Mouse (Mus musculus) gastrocnemius, adult 8-10 months (tissue): ENCODE measurements around the gene Tmem30c. TPM values are rescaled to one million over a fixed set of nuclear protein-coding genes. Genes with fewer than 3 reads are reported as not detected.

ENCODE experiments used
- DNase-seq, 2 experiments: peaks; one replicate each; pipeline ENCODE4 v3.0.0; 2022; ENCODE audit warnings: low spot score in 2 of 2
- total RNA-seq, 4 experiments: library from RNA; stranded (reverse); gene quantifications; 2 replicates each; pipeline ENCODE4 v1.2.4; 2022

Gene Tmem30c
- total RNA-seq, 4 experiments from 2014 or later = not detected

DNA sequence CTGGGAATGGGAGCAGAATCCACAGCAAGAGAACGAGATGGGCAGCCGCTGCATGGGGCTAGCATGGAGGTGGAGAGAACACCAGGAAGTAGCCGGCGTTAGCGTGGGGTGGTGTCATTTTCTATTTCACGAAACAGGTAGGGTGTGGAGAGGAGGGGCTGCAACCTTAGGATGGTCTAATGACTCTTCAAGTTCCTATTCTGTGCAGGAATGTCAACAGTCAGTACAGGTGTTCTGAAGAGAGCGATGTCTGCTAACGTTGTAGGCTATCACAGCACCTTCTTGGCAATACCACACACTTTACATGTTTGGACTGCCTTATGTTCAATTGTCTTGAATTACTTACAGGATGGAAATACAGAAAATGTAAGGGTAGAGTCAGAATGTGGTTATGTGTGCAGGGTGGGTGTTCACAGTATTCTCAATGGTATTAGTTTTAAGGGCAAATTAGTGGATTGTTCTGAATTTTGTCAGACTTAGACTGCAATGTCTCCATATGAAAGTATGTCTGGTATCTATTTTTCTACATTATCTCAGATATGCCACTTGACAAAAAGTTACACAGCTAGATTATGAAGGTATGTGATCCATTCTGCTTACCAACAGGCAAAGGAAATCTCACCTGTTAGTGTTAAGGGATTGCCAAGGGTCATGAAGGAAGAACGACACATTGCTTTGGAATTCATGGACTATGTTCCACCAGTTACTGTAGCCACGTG is 2.7 kb upstream of the Tmem30c start:
- no peak for DNase-seq

GRCm38 (mm10) chr16:57292296-57292695 is 369 bp downstream of the Tmem30c start:
- no peak for DNase-seq

GRCm38 (mm10) chr16:57291696-57292095 is 969 bp downstream of the Tmem30c start:
- no peak for DNase-seq

DNA sequence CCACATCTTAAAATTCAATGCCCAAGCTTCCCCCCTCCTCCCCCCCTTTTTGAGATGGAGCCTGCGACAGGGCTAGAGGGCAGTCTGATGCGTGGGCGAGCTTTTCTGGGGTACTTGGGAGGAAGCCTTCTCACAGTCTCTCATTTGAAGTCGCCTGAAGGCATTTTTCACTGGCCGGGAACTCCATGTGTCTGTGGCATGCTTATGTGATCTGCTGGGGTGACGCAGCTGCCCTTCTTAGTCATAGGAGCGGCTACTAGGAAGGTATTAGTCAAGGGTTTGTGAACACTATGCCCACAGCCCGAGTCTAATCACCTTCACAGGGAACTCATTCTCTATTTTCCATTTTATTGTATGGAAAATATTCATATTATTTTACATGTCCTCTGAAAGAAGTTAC is 11.2 kb downstream of the Tmem30c start:
- DNase-seq = no peak

DNA sequence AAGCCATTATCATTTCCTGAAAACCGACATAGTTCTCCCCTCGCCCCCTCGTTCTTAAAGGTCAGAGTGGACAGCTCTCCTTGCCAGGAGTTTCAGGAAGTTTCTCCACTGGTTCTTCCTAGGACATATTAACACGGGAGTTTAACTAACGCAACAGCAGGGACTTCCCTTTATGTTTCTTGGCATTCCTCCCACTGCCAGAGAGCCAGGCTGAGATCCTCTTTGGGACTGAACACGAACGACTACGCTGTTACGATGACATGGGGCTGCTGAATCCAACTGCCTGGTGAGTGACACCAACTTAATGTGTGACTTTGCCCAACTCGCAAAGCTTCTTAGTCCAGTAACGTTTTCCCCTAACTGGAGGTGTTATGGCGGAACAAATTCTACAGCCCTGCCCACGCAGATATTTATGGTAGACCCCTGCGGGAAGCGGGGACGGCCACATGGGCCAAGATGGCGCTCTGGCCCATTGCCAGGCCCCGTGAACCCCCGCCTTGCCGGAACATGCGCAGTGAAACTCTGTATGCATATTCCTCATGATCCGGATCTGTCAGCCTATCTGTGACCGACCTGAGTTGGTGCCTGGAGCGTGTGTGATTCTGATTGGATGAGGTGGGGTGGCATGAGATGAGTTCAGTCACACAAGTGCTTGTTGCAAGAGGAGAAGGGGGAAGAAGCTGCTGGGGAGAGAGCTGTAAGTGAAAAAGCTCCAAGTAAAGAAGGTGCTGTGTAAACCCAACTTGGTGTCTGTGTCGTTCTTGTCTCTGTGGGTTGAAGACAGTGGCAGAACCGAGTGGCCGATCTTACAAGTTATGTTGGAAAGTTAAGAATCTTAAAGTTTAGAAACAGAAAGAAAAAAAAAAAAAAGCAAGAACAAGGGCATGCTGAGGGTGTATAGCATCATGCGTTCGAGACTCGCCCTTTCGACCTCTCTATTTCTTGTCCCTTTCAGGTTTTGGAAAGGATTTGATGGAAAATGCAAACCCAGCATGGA is 12.1 kb downstream of the Tmem30c start:
- no peak for DNase-seq

DNA sequence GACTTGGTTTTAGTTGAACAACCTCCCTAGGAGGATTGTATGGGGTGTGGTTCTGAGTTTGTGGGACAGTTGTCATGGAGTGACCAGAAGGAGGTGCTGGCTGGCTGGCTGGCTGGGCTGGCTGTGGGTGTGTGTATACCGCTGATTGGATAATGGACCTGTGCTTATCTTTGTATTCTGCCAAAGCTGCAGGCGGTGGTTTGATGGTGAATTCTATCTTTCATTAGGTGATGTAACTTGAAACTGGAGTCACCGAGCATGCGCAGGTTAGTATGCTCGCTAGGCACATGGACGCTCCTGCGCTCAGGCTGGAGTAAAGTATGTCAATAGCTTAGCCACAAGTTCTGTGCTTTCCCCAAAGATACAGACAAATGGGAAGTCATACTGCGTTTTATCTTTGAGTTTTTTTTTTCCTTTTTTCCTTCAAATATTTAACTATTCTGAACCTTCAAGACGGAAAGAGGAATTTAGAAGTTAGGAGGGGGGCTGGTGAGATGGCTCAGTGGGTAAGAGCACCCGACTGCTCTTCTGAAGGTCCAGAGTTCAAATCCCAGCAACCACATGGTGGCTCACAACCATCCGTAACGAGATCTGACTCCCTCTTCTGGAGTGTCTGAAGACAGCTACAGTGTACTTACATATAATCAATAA is 13.6 kb downstream of the Tmem30c start:
- DNase-seq = no peak

DNA sequence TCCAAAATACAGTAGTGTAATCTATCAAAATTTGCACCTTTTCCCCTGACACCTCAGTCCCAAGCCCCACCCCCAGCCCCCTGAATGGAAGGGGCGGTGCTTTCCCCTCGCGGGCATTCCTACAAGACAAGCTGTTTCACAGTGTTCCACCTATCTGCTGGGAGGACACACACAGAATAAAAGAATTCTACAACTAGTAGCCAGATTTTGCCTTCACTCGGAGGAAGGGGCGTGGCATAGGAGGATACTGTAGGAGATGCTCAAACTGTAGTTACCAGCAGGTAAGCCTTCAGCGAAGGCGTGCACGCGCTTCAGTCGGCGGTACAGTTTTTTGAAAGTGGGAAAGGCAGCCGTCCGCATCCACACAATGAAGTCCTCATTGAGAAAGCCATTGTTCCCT is 22.9 kb downstream of the Tmem30c start:
- no peak for DNase-seq

GRCm38 (mm10) chr16:57268058-57268841 is 24.4 kb downstream of the Tmem30c start:
- DNase-seq = no peak

GRCm38 (mm10) chr16:57267068-57267467 is 25.6 kb downstream of the Tmem30c start:
- DNase-seq = peak in 1 of 2 experiments; percentile 32

GRCm38 (mm10) chr16:57260152-57260551 is 32.5 kb downstream of the Tmem30c start:
- no peak for DNase-seq

- DNase-seq = no peak
Measured at GRCm38 (mm10) chr16:57259356-57260083, 33.1 kb downstream of the Tmem30c start.

GRCm38 (mm10) chr16:57251589-57252421 is 40.9 kb downstream of the Tmem30c start:
- DNase-seq = no peak

DNA sequence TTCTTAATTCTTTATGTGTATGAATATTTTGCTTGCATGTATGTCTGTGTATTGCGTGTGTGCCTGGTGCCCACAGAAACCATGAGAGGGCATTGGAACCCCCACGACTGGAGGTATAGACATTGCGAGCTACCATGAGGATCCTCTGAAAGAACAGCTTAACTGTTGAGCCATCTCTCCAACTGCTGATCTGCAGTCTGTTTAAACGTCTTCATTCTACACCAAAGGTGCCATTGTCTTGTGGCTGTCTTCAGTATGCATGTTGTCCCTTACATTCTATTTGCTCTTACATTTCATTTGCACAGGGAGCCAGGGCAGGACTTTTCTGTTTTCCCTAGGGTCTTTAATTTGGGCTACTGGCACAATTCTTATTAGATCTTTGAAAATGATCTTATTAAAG is 41.7 kb downstream of the Tmem30c start:
- no peak for DNase-seq

DNA sequence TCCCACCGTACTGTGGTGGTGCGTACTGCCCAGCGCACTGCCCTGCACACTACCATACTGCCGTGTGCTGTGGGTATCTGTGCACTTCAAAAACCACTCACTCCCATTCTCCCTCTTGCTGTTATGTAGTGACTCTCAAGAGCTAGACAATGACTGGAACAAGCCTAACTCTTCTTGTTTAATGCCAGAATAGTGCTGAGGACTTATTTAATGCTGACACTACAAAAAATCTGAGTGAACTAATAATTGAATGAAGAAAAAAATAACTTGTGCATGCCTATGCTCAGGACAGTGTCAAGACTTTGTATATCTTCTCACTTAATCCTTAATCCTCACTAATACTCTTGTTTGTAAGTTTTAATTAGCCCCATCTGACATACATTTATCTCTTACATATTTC is 45.2 kb downstream of the Tmem30c start:
- no peak for DNase-seq

GRCm38 (mm10) chr16:57246596-57246995 is 46.1 kb downstream of the Tmem30c start:
- DNase-seq = no peak

GRCm38 (mm10) chr16:57243858-57244248 is 48.8 kb downstream of the Tmem30c start:
- peak; percentile 61 to 67 for DNase-seq

- no peak for DNase-seq
Measured at GRCm38 (mm10) chr16:57243205-57243857, 49.3 kb downstream of the Tmem30c start.

GRCm38 (mm10) chr16:57242857-57243204 is 49.8 kb downstream of the Tmem30c start:
- no peak for DNase-seq

- no peak for DNase-seq
Measured at GRCm38 (mm10) chr16:57235871-57236510, 56.7 kb downstream of the Tmem30c start.
